Mouse (Mus musculus) mouse trophoblast stem cell (cell line): ENCODE results near the gene Abcc1.

Experiments used
- in situ Hi-C, 2 experiments: fragments of 300-500 bp; cut with MseI, MboI; formaldehyde crosslinking; loops; 2 replicates in 1 of 2; 3 replicates in 1 of 2; pipeline ENCODE4 v1.15.1; 2025

Gene Abcc1

GRCm38 (mm10) chr16:14376352-14376751 is 15.0 kb downstream of the Abcc1 start:
- in situ Hi-C loops, result no loop called here

GRCm38 (mm10) chr16:14377321-14377720 is 16.0 kb downstream of the Abcc1 start:
- in situ Hi-C loops, result no loop called here

DNA sequence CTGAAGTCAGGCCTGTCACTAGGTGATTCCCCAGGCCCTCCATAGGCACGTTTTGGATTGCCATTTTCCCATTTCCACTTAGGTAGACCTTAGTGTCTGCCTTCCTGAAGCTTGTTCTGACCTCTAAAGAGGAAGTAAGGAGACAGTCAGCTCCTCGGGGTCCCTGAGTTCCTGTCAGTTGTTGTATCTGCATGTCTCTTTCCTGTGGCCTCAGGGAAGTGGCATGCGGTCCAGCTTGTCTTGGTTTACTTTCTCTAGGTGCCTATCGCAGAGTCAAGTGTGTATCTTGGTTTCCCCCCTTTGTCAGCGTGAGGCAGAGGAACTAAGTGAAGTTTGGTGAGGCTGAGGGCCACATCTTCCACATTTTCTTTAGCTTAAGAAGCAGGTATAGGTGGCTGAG is 17.3 kb downstream of the Abcc1 start:
- in situ Hi-C loops, result no loop called here

- in situ Hi-C loops, result no loop called here
These were observed 18.5 kb downstream of the Abcc1 start for GRCm38 (mm10) chr16:14379888-14380287.

DNA sequence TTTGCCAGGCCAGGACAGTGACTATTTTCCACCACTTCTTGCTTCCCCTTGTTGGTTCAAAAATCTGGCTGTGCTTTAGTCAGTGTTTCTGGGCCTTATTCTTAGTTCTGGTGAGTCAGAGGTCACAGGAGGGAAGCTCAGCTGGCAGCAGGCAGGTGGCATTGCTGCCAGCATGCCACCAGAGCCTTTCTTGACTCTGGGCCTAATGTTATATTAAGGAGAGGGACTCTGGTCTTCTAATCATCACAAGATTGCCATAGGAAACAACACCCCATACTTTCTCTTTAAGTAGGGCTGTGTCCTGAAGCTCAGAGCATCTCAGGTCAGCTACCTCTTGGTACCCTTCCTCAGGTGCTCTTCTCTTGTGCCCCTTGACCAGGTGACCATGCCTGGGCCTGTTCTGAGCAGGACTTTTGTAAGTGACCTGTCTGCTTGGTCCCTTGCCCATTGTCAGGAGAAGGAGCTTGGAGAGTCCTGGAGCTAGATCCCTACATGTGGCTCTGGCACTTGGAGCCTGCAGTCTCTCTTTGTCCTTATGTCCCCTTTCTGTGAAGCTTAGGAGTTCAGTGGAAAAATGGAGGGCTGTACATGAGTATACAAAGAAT is 19.8 kb downstream of the Abcc1 start:
- in situ Hi-C loops, result no loop called here

- in situ Hi-C loops, result no loop called here
These were observed 37.9 kb downstream of the Abcc1 start for GRCm38 (mm10) chr16:14399303-14399702.

- in situ Hi-C loops, result no loop called here
These were observed 42.1 kb downstream of the Abcc1 start for GRCm38 (mm10) chr16:14403507-14403906.

DNA sequence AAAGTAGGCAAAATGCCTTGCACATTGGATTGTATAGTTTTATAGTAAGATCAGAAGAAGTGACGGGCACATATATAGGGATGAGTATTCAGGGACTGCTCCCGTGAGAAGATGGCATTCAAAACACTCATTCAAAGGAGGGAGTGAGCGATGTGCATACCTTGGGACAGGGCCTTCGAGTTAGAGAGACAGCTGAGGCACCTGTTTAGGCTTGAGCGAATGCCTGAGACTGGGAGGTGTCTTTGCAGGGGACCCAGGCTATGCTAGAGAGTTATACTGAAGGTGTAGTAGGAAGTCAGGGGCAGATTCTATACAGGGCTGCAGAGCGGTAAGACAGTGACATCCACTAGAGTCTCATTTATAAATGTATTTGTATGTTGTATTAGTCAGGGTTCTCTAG is 44.3 kb downstream of the Abcc1 start:
- in situ Hi-C loops, result no loop called here

DNA sequence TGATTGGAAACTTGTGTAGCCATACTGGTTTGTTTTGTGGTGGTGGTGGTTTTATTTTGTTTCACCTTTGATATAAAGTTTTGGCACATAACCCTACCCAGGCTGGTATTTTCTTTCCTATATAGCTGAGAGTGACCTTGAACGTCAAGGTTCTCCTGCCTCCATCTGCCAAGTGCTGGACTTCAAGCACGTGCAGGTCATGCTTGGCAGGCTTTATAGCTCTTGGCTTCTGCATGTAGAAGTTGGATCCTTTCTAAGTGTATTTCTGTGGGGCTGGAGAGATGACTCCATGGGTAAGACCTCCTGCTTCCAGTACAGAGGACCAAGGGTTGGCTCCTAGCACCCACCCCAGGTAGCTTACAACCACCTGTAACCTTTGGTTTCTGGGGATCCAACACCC is 47.8 kb downstream of the Abcc1 start:
- in situ Hi-C loops, result no loop called here

DNA sequence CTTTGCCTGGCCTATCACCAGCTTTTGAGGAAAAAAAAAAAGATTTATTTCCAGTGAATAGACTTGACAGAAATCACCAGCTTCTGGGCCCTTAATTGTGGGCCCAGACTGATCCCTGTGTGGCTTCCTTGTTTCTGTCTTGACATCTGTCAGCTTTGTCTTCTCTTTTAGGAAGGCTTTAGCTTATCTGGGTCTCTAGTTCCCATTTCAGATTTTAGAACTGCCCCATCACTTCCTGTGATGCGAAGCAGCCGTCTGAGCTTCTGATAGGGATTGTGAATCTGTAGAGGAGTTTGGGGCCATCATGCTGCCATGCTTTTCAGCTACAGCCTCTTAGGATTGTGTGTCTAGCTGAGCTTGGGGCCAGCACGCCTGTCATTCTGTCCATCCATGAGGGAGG is 48.4 kb downstream of the Abcc1 start:
- in situ Hi-C loops, result no loop called here

GRCm38 (mm10) chr16:14410611-14411010 is 49.3 kb downstream of the Abcc1 start:
- in situ Hi-C loops, result no loop called here

GRCm38 (mm10) chr16:14411156-14411555 is 49.8 kb downstream of the Abcc1 start:
- in situ Hi-C loops, result no loop called here

DNA sequence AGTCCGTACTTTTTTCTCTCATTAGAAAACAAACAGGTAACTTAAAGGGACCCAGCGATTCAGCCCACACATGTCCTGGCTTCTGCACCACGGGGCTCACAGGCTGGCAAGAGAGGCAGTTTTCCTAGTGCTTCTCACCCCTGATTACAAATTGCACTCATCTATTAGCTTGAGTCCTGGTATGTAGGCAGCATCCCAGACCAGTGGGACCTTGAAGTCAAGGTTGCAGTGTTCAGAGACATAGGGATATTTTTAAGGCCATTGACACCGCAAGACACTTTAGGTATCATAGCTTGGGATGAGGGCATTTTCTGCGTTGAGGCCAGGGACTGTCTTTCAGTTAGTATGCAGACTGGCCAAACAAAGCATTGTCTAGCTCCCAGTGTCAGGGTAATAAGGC is 51.2 kb downstream of the Abcc1 start:
- in situ Hi-C loops, result no loop called here

DNA sequence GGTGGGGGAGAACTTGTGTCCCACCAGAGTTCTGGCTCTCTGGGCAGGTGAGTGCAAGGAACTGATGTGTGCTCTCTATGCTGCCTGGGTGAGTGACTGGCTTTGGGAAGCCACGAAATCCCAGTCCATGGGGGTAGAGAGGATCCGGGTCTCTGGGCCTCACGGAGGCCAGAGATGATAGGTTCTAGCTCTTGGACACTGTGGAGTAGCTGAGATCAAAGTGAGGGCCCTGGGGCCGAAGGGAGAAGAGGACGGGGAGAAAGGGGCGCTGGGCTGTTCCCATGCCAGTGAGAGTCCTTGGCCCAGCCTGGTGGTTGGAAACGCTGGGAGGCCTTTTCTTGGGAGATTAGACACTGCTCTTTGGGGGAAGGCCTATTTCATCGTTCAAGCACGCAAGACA is 53.8 kb downstream of the Abcc1 start:
- in situ Hi-C loops, result no loop called here

DNA sequence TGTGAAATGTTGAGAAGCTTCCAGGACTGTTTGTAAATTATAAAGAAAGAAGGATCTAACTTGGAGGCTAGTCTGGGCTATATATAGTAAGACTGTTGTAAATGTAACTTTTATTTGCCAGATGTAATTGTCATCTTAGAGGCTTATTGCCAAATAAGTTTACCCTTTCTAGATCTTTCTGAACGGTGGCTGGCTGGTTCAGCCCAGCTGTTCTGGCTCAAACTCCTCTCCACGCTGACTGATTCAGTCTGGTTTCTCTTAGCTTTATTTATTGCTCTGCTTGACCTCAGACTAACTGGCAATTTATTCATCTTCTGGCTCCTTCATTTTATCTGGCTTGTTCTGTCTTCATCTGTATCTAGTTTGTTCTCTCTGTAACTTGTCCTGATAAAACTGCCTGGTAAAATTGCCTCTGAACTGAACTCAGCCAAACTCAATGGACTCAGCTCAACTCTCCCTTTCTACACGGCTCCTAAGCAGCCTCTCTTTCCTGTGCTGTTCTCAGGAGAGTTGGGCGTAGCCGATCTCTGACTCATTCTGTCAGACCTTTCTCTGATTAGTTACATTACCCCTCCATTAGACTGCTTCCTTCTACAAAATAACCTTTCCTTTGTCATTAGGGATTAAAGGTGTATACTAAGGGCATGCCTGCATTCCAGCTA is 55.7 kb downstream of the Abcc1 start:
- in situ Hi-C loops, result no loop called here

- in situ Hi-C loops, result no loop called here
These were observed 59.3 kb downstream of the Abcc1 start for GRCm38 (mm10) chr16:14420496-14421132.

GRCm38 (mm10) chr16:14422081-14422480 is 60.7 kb downstream of the Abcc1 start:
- in situ Hi-C loops, result no loop called here

- in situ Hi-C loops, result no loop called here
These were observed 68.0 kb downstream of the Abcc1 start for GRCm38 (mm10) chr16:14429371-14429770.

- in situ Hi-C loops, result no loop called here
These were observed 71.6 kb downstream of the Abcc1 start for GRCm38 (mm10) chr16:14432996-14433395.

GRCm38 (mm10) chr16:14435526-14435925 is 74.2 kb downstream of the Abcc1 start:
- in situ Hi-C loops, result no loop called here

DNA sequence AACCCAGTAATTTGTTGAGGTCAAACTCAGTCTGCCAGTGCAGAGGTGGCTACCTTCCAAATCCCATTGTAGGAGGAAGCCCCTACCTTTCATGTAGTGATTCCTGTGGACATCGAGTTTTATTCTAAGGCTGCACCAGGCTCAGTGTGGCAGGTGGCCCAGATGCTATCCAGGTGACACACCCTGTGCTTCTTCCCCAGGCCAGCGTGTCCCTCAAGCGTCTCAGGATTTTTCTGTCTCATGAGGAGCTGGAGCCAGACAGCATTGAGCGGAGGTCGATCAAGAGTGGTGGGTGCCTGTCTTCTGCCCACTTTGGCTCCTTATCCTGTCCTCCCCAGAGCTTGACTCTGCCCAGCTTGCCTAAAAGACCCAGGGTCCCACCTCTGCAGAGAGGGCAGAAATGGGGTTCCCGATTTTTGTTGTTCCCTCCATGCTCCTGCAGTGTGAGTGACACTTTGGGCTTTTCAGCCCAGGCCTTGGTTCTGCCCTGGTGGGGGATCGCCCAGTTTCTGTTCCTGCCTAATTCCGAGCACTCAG is 76.2 kb downstream of the Abcc1 start:
- in situ Hi-C loops, result no loop called here

DNA sequence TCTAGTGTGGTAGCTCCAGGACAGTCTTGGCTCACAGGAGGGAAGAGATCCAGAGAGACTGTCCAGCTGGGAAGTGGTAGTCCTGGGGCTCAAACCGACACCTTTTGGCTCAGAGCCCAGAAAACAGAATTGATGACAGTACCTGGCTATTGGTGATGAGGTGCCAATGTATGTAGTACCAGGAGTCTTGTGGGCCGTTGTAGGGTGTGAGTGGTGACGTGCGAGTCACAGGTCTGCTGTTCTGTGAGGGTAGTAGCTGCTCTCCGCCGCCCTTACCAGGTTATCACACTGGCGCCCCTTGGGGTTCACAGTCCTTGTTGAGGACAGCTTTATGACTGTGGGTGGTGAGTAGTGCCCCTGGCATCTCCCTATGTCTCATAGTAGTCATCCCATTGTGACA is 77.2 kb downstream of the Abcc1 start:
- in situ Hi-C loops, result no loop called here

DNA sequence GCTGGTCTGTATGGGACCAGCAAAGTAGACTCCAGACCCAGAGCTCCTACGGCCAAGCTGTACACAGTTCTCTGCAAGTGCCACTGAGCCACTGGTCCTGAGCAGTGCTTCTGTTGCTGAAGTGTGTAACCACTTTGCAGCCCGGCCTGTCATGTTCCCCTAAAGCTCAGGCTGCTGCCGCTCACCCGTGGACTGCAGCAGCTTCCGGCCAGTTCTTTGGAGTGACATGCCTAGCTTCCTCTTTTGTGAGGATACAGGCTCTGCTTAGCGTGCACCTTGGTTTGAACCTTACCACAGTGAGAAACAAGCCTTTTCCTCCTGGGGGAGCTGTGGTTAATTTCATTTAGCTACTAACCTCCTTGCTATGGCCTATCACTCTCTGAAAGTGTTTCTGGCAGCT is 77.7 kb downstream of the Abcc1 start:
- in situ Hi-C loops, result no loop called here
